ENCODE assay signal across 8 mouse cellular contexts in genomic region chr5:73337961-73338831, GRCm38 (mm10). TPM values are rescaled to one million over a fixed set of nuclear protein-coding genes. Genes with fewer than 3 reads are reported as not detected.
A peak's percentile ranks its signal among the peaks of the same experiment; 100 is the strongest.
DNase-seq lines count a peak whose midpoint lies in the region; ATAC-seq and TF ChIP-seq lines count a peak whose summit lies in the region.

No protein-coding gene starts in this region.

- H3K79me2 ChIP-seq in heart, adult 2 months (replicated peaks; ENCODE audit: control insufficient read depth, insufficient read depth, low read length), result no peaks in the 10 kb centered on the region

- intact Hi-C loops in heart, adult 2 months (cut with DNase I), result no loop called here
- intact Hi-C loops in left cerebral cortex, postnatal 36 days (cut with DNase I), result no loop called here

- no peaks in the 10 kb centered on the region for H3K27me3 ChIP-seq in heart, adult 2 months (ENCODE audit: control insufficient read depth, insufficient read depth, low read length)
- H3K27me3 ChIP-seq in forebrain, embryonic 16.5 days (replicated peaks; ENCODE audit: control insufficient read depth, insufficient read depth, low read length), result no peaks in the 10 kb centered on the region
- H3K27me3 ChIP-seq in hindbrain, embryonic 12.5 days, result peaks cover 4% of the 10 kb centered on the region; the same call in 1 of the 2 replicates
- no peaks in the 10 kb centered on the region for H3K27me3 ChIP-seq in stomach, embryonic 15.5 days (replicated peaks)

- H3K4me2 ChIP-seq in forebrain, embryonic 16.5 days (ENCODE audit: low read length), result peak overlapping the region; percentile 89
- H3K4me2 ChIP-seq in hindbrain, embryonic 12.5 days (replicated peaks), result peak overlapping the region; percentile 91
- peak overlapping the region; percentile 87 for H3K4me2 ChIP-seq in stomach, embryonic 15.5 days

- DNase-seq in heart, adult 2 months, result peak; percentile 21 to 32
- no peak for DNase-seq in heart, adult 8-10 months (ENCODE audit: low spot score)
- DNase-seq in cerebellum, adult 11-12 months, result peak; percentile 34
- peak; percentile 69 to 76 for DNase-seq in left cerebral cortex, postnatal 36 days (ENCODE audit: low spot score in 2 of 2)
- DNase-seq in mesoderm, embryonic 11.5 days (ENCODE audit: low read depth, low spot score), result peak; percentile 39

- peak; percentile 80 for ATAC-seq in forebrain, embryonic 16.5 days
- ATAC-seq in hindbrain, embryonic 12.5 days (ENCODE audit: low FRiP score), result peak; percentile 75
- peak; percentile 38 for ATAC-seq in stomach, embryonic 15.5 days (ENCODE audit: insufficient read depth, low FRiP score, low read depth)

- peak overlapping the region; percentile 70 for H3K9ac ChIP-seq in heart, adult 2 months (ENCODE audit: low read depth, low read length)
- H3K9ac ChIP-seq in forebrain, embryonic 16.5 days (replicated peaks; ENCODE audit: low read depth, low read length), result peak overlapping the region; percentile 79
- peak overlapping the region; percentile 76 for H3K9ac ChIP-seq in hindbrain, embryonic 12.5 days
- H3K9ac ChIP-seq in stomach, embryonic 15.5 days, result peak overlapping the region; percentile 47

- 6% methylated on average over 39 of the region's 41 CpGs for WGBS in heart, adult 2 months
- 4% methylated on average over 34 of the region's 41 CpGs for WGBS in forebrain, embryonic 16.5 days
- WGBS in hindbrain, embryonic 12.5 days, result 2% methylated on average over 31 of the region's 41 CpGs
- WGBS in stomach, embryonic 15.5 days, result 4% methylated on average over 32 of the region's 41 CpGs

- H3K27ac ChIP-seq in heart, adult 2 months, result no peak overlapping the region; the same call in 1 of the 2 replicates
- H3K27ac ChIP-seq in forebrain, embryonic 16.5 days (ENCODE audit: low read length), result peak overlapping the region; percentile 39; the same call in 1 of the 2 replicates
- peak overlapping the region; percentile 75 for H3K27ac ChIP-seq in hindbrain, embryonic 12.5 days
- peak overlapping the region; percentile 53 for H3K27ac ChIP-seq in stomach, embryonic 15.5 days

- peak overlapping the region; percentile 46 for H3K4me3 ChIP-seq in heart, adult 2 months
- peak overlapping the region; percentile 59 for H3K4me3 ChIP-seq in forebrain, embryonic 16.5 days (replicated peaks; ENCODE audit: low read length)
- peak overlapping the region; percentile 62 for H3K4me3 ChIP-seq in hindbrain, embryonic 12.5 days
- H3K4me3 ChIP-seq in stomach, embryonic 15.5 days (replicated peaks), result peak overlapping the region; percentile 58

- H3K36me3 ChIP-seq in heart, adult 2 months (ENCODE audit: control insufficient read depth, insufficient read depth, low read length), result no peaks in the 10 kb centered on the region
- H3K36me3 ChIP-seq in forebrain, embryonic 16.5 days (ENCODE audit: control insufficient read depth, insufficient read depth), result no peaks in the 10 kb centered on the region
- no peaks in the 10 kb centered on the region for H3K36me3 ChIP-seq in hindbrain, embryonic 12.5 days
- H3K36me3 ChIP-seq in stomach, embryonic 15.5 days, result no peaks in the 10 kb centered on the region

- no peak for TF ChIP-seq CTCF in heart, adult 2 months (IDR thresholded peaks at IDR 0.05)

- no peaks in the 10 kb centered on the region for H3K9me3 ChIP-seq in forebrain, embryonic 16.5 days (ENCODE audit: control insufficient read depth, low read length)
- H3K9me3 ChIP-seq in hindbrain, embryonic 12.5 days (replicated peaks), result no peaks in the 10 kb centered on the region
- no peaks in the 10 kb centered on the region for H3K9me3 ChIP-seq in stomach, embryonic 15.5 days

- TF ChIP-seq POLR2A in heart, adult 2 months (IDR thresholded peaks at IDR 0.05; ENCODE audit: insufficient read depth, low read depth, low read length), result no peak

- H3K4me1 ChIP-seq in heart, adult 2 months (ENCODE audit: control insufficient read depth, insufficient read depth, low read length), result no peaks in the 10 kb centered on the region
- peaks cover 6% of the 10 kb centered on the region for H3K4me1 ChIP-seq in forebrain, embryonic 16.5 days (replicated peaks; ENCODE audit: control insufficient read depth, insufficient read depth, low read length)
- H3K4me1 ChIP-seq in hindbrain, embryonic 12.5 days, result peaks cover 6% of the 10 kb centered on the region; the same call in 1 of the 2 replicates
- peaks cover 15% of the 10 kb centered on the region; the same call in 1 of the 2 replicates for H3K4me1 ChIP-seq in stomach, embryonic 15.5 days

- no peak for TF ChIP-seq EP300 in heart, adult 2 months (IDR thresholded peaks at IDR 0.05; ENCODE audit: insufficient read depth, low read depth, low read length)

RNA-seq across cellular contexts. Expression of gene Ociad2, which starts 2.6 kb away (rescaled TPM):
- total RNA-seq in heart, adult 2 months (2021), result 10 to 100 TPM in 1 of 2 experiments, 1 to 10 TPM in 1; 9.0 to 10.5 TPM
- 1.6 and 4.8 TPM in 2 replicates for polyA plus RNA-seq in heart, adult 2 months (2012; rRNA removed)
- 10 to 100 TPM; 10.4 to 20.9 (median 15.1) TPM for total RNA-seq in heart, adult 8-10 months (2022)
- 21.5 and 22.6 TPM in 2 replicates for polyA plus RNA-seq in forebrain, embryonic 16.5 days (2015; fragmentation: Nextera tagmentation; extraction: Ambion mirVana)
- polyA plus RNA-seq in hindbrain, embryonic 12.5 days (2016; fragmentation: Nextera tagmentation; extraction: Ambion mirVana), result 12.7 and 16.4 TPM in 2 replicates
- 100 to 1,000 TPM; 110 to 119 TPM for total RNA-seq in left cerebral cortex, postnatal 36 days (2021)
- 86.6 and 96.5 TPM in 2 replicates for polyA plus RNA-seq in stomach, embryonic 15.5 days (2015; fragmentation: Nextera tagmentation; extraction: Ambion mirVana)

RNA-seq across cellular contexts. Expression of gene Ociad1, which starts 45.6 kb away (rescaled TPM):
- total RNA-seq in heart, adult 2 months (2021), result 100 to 1,000 TPM; 232 to 249 TPM
- polyA plus RNA-seq in heart, adult 2 months (2012; rRNA removed), result 83.4 and 133 TPM in 2 replicates
- total RNA-seq in heart, adult 8-10 months (2022), result 100 to 1,000 TPM; 233 to 264 (median 240) TPM
- 296 and 323 TPM in 2 replicates for polyA plus RNA-seq in forebrain, embryonic 16.5 days (2015; fragmentation: Nextera tagmentation; extraction: Ambion mirVana)
- 195 and 207 TPM in 2 replicates for polyA plus RNA-seq in hindbrain, embryonic 12.5 days (2016; fragmentation: Nextera tagmentation; extraction: Ambion mirVana)
- 100 to 1,000 TPM; 448 to 466 TPM for total RNA-seq in left cerebral cortex, postnatal 36 days (2021)
- polyA plus RNA-seq in stomach, embryonic 15.5 days (2015; fragmentation: Nextera tagmentation; extraction: Ambion mirVana), result 249 and 252 TPM in 2 replicates
